Mouse (Mus musculus): ENCODE data around the gene Phf3.

- TF ChIP-seq E2F4 (IDR thresholded peaks at IDR 0.05; ENCODE audit: insufficient read depth) = no peak
- no peak for TF ChIP-seq POLR2A (IDR thresholded peaks at IDR 0.05; ENCODE audit: insufficient read length, low read depth)
- TF ChIP-seq TCF12 (IDR thresholded peaks at IDR 0.05; ENCODE audit: insufficient read depth, poor library complexity, severe bottlenecking) = no peak
- no peak for TF ChIP-seq MYOD1 (IDR thresholded peaks at IDR 0.05; ENCODE audit: control insufficient read depth in 1 of 3, insufficient read length in 2 of 3, low read depth in 2 of 3)
- no peak for TF ChIP-seq MAX (IDR thresholded peaks at IDR 0.05; ENCODE audit: low read depth)
- no peak for TF ChIP-seq USF1 (IDR thresholded peaks at IDR 0.05; ENCODE audit: low read depth)
- TF ChIP-seq REST (IDR thresholded peaks at IDR 0.05; ENCODE audit: insufficient read depth, insufficient read length) = no peak
- TF ChIP-seq CEBPB (IDR thresholded peaks at IDR 0.05; ENCODE audit: insufficient read depth, poor library complexity, severe bottlenecking) = no peak
Measured at GRCm38 (mm10) chr1:30908797-30909196, 35.1 kb upstream of the Phf3 start.

All from myocyte (in vitro differentiated cells).